Mouse (Mus musculus) small intestine, adult 2 months (tissue): ENCODE data around the gene Lta.

Experiments used
- CTCF ChIP-seq: fragments of 200-500 bp; IDR thresholded peaks from 2 replicates; pipeline ENCODE4 v1.5.1; 2012; ENCODE audit warnings: low read depth, mild to moderate bottlenecking, control low read depth, inconsistent platforms, low read length, moderate library complexity, mixed read lengths; ENCODE audit not compliant: insufficient replicate concordance, insufficient read length; ENCODE audit errors: extremely low read depth
- POLR2A ChIP-seq: fragments of 200-500 bp; IDR thresholded peaks from 2 replicates; pipeline ENCODE4 v1.6.1; 2012; ENCODE audit warnings: low read depth, mild to moderate bottlenecking, control low read depth, inconsistent platforms, low read length, moderate library complexity

DNA sequence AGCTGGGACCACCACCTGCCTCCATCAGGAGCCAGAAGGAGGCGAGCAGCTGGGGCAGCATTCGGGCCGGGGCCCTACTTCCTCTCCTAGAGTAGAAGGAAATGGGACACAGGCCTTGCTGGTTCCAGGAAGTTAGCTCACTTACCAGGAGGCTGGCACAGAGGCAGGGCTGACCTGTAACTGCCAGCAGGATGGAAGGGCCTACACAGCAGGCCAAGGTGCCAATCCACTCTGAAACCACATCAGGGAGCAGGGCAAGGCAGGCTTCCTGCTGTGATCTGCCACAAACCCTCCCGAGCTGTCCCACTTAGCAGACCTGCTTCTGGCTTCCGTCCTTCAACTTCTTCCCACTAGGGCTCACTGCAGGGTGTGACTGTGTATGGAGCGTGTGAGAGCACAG is 17.1 kb upstream of the Lta start:
- TF ChIP-seq POLR2A = no peak
- TF ChIP-seq CTCF = no peak
